Mouse (Mus musculus) thymus, postnatal 14 days (tissue): Measurements from ENCODE around the gene Mrnip.

Source experiments
- DNase-seq: peaks from one replicate; pipeline ENCODE4 v3.0.0; 2021

Gene Mrnip

GRCm38 (mm10) chr11:50206037-50206436 is 31.8 kb downstream of the Mrnip start:
- no peak for DNase-seq

- DNase-seq, result no peak
Measured at GRCm38 (mm10) chr11:50207344-50207743, 33.1 kb downstream of the Mrnip start.

- no peak for DNase-seq
Measured at GRCm38 (mm10) chr11:50208039-50208438, 33.8 kb downstream of the Mrnip start.

DNA sequence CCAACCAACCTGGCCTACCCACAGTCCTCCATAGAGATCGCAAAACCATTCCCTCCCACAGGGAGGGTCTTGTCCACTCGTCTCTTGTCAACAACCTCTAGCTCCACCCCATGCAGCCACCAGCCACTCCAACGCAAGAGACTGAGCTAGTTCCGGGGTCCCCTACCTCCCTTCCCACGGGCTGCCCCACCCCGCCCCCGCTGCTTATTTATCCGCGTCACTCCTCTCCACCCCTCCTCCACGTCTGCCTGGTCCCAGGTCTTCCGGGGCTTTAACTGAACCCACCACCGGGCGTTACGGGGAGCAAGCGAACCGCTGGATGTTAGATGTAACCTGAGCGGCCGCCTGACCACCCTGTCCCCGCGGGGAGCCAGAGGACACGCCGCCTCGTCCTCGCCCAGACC is 35.9 kb downstream of the Mrnip start:
- DNase-seq, result peak; percentile 95

GRCm38 (mm10) chr11:50210505-50211151 is 36.4 kb downstream of the Mrnip start, which contains the start of the genes Sqstm1 and Mgat4b:
Gene Sqstm1, minus strand, starts transcription at chr11:50210827.
Gene Mgat4b, plus strand, starts transcription at chr11:50210890.
- DNase-seq, result peak; percentile 83

- no peak for DNase-seq
Measured at GRCm38 (mm10) chr11:50211322-50212059, 37.2 kb downstream of the Mrnip start.

DNA sequence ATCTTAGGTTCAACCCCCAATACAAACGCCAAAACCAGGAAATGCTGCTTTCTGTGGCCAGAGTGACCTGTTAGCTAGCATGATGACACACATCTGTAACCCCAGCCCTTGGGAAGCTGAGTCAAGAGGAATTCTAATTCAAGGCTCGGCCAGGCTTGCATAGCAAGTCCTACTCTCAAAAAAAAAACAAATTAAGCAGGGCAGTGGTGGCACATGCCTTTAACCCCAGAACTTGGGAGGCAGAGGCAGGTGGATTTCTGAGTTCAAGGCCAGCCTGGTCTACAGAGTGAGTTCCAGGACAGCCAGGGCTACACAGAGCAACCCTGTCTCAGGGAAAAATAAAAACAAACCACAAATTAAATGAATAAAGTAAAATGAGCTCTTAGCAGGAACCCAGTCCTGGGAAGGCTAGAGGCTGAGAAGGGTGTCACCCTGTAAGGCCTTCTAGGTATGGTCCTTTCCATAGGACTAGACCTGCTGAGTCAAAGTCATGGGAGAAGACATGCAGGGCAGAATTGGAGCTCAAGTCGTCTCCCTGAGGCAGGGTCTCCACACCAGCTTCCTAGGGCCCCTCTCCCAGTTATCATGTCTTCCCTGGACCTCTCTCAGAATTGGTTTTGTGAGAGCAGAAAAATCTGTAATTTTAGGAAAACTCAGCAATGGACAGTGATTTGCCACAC is 38.0 kb downstream of the Mrnip start:
- DNase-seq, result no peak

DNA sequence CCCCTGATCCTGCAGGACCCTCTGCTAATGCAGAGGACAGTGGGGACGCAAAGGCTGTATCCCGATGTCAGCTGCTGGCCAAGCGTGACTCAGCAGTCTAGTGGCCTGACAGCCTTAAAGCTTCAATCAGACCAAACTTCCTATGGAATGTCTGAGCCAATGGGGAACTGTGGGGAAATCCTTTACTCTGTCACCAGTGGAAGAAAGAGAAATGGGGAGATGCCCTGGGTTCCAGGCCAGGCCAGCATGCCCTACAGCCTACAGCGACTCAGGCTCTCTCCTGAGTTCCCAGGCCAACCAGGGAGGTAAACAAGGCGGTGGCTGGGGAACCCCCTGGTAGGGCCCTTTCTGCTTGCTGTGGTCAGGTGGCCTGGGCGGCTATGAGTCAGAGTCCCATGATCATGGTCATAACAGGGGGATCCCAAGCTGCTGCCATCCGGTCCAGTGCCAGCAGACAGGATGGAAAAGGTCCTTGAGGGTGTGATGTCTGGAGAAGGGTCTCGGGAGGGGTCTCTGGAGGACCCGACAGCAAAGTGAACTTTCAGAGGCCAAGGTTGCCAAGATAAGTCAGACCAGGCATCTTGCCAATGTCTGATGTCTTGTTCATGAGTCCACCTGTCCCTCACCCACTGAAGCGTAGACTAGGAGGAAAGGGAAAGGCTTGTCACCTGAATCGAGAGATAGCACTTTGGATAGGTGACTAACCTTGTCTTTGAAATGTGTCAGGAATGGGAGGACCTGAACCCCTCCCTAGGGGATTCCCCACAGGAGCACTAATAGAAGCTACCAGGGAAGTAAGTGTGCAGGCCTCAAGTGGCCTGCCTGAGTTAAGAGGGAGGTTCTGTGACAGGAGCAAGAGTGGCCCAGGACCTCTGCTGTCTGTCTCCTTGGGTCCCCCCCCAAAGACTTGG is 38.9 kb downstream of the Mrnip start:
- no peak for DNase-seq

GRCm38 (mm10) chr11:50214631-50215030 is 40.4 kb downstream of the Mrnip start:
- no peak for DNase-seq

GRCm38 (mm10) chr11:50215633-50216032 is 41.4 kb downstream of the Mrnip start:
- no peak for DNase-seq

DNA sequence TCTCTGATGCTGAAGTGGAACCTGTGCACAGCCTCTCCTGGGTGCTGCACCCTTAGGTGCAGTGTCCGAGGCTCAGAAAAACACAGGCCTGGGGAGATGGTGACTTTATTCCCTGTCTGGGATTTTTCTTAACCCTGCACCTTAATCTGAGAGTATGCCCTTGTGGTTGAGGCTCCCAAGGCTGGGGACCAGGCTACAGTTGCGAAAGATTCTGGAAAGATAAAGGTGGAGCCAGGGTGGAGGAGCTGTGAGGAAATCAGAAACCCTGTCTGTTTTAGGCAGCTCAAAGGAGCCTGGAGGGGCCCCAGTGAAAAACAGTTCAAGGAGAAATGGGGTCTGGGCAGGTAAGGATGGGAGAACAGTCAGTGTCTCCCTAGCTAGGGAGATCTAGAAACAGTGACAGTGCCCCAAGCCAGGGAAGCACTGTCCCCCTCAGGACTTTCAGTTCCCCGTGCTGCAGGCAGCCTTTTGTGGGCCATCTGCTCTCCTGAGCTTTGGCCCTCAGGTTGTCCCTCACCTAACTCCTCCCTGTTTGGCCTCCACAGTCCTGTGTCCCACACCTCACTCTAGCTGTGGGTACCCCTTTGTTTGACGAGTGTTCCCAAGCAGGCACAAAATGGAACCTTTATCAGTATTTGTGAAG is 42.6 kb downstream of the Mrnip start:
- no peak for DNase-seq

DNA sequence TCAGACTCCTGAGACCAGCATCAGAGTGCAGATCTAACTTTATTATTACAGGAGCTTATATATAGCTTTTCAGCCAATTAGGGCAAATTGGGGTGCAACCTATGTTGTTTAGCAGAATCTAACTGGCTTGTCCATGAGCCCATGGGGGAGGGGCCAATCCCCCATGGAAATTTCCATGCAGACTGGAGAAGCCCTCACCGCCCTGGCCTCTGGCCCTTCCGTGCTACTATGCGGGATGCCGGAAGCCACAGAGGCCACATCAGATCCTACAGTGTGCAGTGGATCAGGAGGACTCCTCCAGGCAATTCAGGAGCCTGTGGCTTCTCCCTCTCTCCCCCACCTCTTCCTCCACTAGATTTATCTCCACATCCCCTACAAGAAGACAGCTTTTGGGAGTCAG is 43.6 kb downstream of the Mrnip start:
- no peak for DNase-seq

DNA sequence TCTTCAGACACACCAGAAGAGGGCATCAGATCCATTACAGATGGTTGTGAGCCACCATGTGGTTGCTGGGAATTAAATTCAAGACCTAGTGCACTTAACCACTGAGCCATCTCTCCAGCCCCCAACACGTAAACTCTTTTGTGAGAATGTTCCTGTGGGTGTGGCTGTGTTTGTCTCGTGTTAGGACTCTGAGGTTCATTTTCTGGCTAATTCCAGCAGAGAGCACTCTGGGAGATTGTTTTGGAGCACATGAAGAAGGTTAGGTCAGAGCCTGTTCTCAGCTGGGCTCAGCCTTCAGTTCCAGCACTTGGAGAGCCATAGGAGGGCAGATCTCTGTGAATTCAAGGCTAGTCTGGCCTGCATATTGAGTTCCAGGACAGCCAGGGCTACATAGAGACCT is 45.6 kb downstream of the Mrnip start:
- no peak for DNase-seq

- DNase-seq, result no peak
Measured at GRCm38 (mm10) chr11:50222559-50223276, 48.5 kb downstream of the Mrnip start.

GRCm38 (mm10) chr11:50223783-50224662 is 49.8 kb downstream of the Mrnip start:
- DNase-seq, result no peak

DNA sequence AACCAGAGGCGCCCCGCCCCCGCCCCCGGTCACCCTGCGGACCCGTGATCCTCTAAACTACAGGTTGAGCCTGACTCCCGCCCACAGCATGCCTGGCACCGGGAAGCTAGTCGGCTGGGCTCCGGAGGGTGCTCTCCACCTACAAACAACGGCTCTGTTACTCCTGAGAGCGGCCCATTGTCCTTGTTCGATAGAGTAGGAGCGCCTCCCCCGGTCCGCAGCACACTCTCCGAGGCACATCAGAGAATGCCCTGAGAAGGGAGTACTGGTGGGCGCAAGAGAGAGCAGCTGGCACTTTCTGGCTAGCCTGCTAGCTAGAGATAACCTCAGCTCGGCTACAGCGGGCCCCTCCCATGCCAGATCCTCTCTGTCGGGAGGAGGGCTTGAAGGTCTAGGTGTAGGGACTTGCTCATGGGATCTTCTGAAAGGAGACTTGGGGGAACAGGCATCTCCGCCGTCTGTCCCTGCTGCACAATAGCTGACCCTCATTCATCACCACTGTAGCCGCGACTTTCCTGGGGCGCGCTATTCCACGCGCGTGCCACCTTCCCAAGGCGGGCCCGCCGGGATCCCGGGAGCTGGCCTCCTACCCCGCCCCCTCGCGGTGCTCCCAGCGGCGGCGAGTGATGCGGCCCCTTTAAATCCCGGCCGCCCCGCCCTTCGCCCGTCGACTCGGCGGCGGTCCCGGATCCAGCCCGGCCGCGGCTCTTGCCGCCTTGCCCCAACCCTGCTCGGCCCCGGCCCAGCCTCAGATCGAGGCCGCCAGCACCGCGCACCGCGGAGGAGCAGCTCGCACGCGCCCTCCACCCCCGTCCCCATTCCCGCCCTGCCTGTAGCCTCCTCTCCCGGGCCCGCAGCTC is 50.7 kb downstream of the Mrnip start:
- peak; percentile 71 for DNase-seq

DNA sequence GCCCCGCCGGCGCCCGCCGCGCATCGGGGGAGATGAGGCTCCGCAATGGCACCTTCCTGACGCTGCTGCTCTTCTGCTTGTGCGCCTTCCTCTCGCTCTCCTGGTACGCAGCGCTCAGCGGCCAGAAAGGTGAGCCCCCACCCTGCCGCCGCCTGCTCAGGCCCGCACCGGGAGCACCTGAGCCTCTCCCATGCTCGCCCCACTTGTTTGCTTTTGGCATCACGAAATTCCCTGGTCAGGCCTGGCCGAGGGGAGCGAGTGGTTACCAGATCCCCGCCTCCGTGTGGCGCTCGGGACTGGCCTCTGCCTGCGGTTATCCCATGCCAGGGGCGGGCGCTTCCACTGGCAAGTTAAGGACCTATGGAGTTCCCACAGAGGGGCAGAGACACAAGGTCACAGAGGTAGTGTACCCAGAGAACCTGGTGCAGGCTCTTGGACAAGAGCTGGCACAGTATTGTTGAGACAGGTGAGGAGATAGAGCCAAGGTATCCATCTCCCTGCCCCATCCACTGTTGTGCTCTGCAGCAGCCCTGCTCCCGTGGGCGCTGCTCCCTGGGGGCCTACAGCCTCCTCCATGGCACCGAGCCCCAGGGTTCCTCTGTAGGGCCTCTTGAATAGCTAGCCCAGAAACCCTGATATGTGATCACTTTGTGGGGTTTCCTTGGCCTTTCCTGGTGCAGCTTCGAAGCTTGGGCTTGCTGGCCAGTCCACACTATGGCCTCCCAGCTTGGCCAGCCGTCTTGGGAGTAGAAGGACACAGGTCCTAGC is 51.6 kb downstream of the Mrnip start:
- peak; percentile 54 for DNase-seq

- DNase-seq, result no peak
Measured at GRCm38 (mm10) chr11:50226406-50226805, 52.2 kb downstream of the Mrnip start.

- no peak for DNase-seq
Measured at GRCm38 (mm10) chr11:50227226-50227625, 53.0 kb downstream of the Mrnip start.
